Mouse (Mus musculus) bone marrow, adult 2 months (tissue): Measurements from ENCODE around the gene Gm1043. TPM values are rescaled to one million over a fixed set of nuclear protein-coding genes. Genes with fewer than 3 reads are reported as not detected.

Experiments used
- H3K27ac ChIP-seq: fragments of 200-500 bp; 2 replicates; pipeline ENCODE4 v1.5.1; 2012; ENCODE audit warnings: low read depth, mild to moderate bottlenecking, control low read depth, inconsistent platforms, low read length; ENCODE audit not compliant: control insufficient read depth, poor library complexity, insufficient read depth
- H3K4me1 ChIP-seq: fragments of 200-500 bp; 2 replicates; pipeline ENCODE4 v1.6.1; 2011; ENCODE audit warnings: low read length; ENCODE audit not compliant: control insufficient read depth, insufficient read depth
- H3K4me3 ChIP-seq: fragments of 200-500 bp; replicated peaks from 2 replicates; pipeline ENCODE3; 2011; ENCODE audit warnings: mild to moderate bottlenecking, low read depth, low read length, control low read depth; ENCODE audit not compliant: control insufficient read depth
- CTCF ChIP-seq: fragments of 200-500 bp; IDR thresholded peaks from 2 replicates; pipeline ENCODE4 v1.5.1; 2011; ENCODE audit warnings: low read length, control low read depth; ENCODE audit not compliant: control insufficient read depth, insufficient read depth
- POLR2A ChIP-seq: fragments of 200-500 bp; IDR thresholded peaks from 2 replicates; pipeline ENCODE4 v1.6.1; 2011; ENCODE audit warnings: low read depth, mild to moderate bottlenecking, control low read depth, low read length, borderline replicate concordance; ENCODE audit not compliant: control insufficient read depth
- WGBS: fragments of 180-500 bp; shearing (Covaris S2); methylation state at CpG from one replicate; pipeline ENCODE4 v1.1.7; 2018; 5-methylcytosine and 5-hydroxymethylcytosine counted together
- polyA plus RNA-seq: library from polyadenylated mRNA; stranded (reverse); fragments of >200 nt; gene quantifications from 2 replicates; pipeline ENCODE4 v1.2.4, GENCODE M21; 2011; ENCODE audit warnings: low replicate concordance; ENCODE audit not compliant: missing spikeins, insufficient read depth, insufficient read length

The Gm1043 gene
- polyA plus RNA-seq, 1 experiment, result 0.85 TPM

DNA sequence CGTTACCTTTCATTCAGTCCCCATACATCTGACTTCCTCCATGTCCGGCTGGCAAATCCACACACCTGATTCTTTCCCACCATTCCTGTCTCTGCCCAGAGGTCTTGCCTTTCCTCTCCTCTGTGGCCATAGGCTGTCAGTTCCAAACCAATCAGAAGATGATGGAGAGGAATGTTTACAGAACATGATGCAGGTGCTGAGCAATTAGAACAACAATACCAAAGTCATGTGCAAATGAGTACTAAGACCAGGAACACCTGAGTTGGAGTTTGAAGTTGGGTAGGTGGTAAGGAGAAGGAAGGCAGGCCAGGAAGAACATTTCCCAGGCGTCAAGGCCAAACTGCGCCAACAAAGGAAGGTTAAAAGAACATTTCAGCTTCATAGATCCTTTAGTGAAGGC is 5.7 kb upstream of the Gm1043 start:
- peaks cover 3% of the 10 kb centered on the region; the same call in 1 of the 2 replicates for H3K4me1 ChIP-seq
- H3K27ac ChIP-seq, result no peak overlapping the region; the same call in 1 of the 2 replicates
- 80% methylated on average over 4 of the region's 4 CpGs for WGBS
- no peak overlapping the region for H3K4me3 ChIP-seq
- no peak for TF ChIP-seq POLR2A

DNA sequence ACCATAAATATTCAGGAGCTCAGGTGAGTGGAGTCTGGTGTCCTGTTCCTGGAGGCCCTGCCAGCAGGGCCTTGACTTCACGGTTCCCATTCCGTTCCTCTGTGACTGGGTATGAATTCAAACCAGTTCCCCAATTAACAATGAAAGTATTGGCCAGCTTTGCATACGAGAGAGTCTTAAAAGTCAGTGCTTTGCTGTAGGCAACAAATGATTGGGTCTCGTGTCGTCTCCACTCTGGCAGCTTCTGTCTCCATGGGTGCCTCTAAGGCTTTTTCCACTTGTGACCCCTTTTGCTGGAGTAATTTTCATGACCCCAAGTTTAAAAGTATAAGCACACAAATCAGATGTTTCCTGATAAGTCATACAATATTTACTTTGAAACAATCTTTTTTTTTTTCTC is 4.6 kb upstream of the Gm1043 start:
- Histone ChIP-seq H3K4me3 (no peak overlapping the region), H3K4me1 (peaks cover 3% of the 10 kb centered on the region; the same call in 1 of the 2 replicates), H3K27ac (no peak overlapping the region)
- WGBS, result 68% methylated on average over 5 of the region's 5 CpGs
- no peak for TF ChIP-seq POLR2A
- TF ChIP-seq CTCF, result no peak

GRCm38 (mm10) chr5:37082420-37082819 is 2.8 kb upstream of the Gm1043 start:
- H3K27ac ChIP-seq, result peak overlapping the region; percentile 74; the same call in 1 of the 2 replicates

DNA sequence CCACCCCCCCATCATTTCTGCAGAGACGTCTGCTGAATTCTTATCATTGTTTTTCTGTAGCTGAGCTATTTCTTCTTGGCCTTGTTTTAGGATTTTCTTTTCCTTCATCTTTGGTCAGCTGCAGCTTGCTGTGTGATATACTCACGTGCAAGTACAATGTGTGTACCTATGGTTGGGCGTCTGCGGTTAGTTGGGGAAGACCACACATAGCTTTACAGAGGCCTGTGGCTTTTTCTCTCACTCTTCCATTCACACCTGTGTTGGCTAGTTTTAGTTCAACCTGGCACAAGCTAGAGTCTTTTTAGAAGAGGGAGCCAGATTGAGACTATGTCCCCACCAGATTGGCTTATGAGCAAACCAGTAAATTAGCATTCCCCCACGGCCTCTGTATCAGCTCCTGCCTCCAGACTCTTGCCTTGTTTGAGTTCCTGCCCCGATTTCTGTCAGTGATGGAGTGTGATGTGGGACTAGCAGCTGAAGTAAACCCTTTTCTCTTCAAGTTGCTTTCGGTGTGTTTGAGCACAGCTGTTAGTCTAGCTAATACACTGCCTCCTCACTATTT is 1.9 kb upstream of the Gm1043 start:
- H3K4me3 ChIP-seq, result no peak overlapping the region
- peak overlapping the region; percentile 53; the same call in 1 of the 2 replicates for H3K27ac ChIP-seq
- WGBS, result 60% methylated on average over 7 of the region's 7 CpGs
- TF ChIP-seq POLR2A, result no peak
- no peak for TF ChIP-seq CTCF
- H3K4me1 ChIP-seq, result peaks cover 3% of the 10 kb centered on the region; the same call in 1 of the 2 replicates

More at GRCm38 (mm10) chr5:37082420-37082819, 2.8 kb upstream of the Gm1043 start:
- WGBS, result 2% methylated on average over 3 of the region's 3 CpGs
- Histone ChIP-seq H3K4me1 (peaks cover 3% of the 10 kb centered on the region; the same call in 1 of the 2 replicates), H3K4me3 (no peak overlapping the region)
- TF ChIP-seq POLR2A (no peak), CTCF (no peak)

DNA sequence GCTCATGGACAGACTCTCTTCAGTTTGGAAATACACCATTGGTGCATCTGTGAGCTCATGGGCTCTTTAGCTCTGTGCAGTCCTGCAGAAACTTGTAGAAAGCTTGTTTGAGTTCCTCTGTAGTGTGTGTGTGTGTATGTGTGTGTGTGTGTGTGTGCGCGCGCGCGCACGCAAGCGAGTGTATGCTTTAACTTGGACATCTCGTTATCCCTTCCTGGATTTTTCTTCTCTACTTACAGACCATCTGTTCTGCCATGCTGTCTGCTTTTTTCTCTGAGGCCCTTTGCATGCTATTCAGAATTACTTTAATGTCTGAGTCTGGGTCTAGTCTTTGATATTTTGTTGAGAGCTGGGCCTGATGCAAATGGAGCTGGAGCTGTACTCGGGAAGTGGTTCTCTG is 1.3 kb upstream of the Gm1043 start:
- TF ChIP-seq POLR2A (no peak), CTCF (no peak)
- WGBS, result 85% methylated on average over 9 of the region's 9 CpGs
- Histone ChIP-seq H3K27ac (peak overlapping the region; percentile 43; the same call in 1 of the 2 replicates), H3K4me3 (no peak overlapping the region), H3K4me1 (peaks cover 3% of the 10 kb centered on the region; the same call in 1 of the 2 replicates)

GRCm38 (mm10) chr5:37085918-37086317 is 748 bp downstream of the Gm1043 start:
- no peak for TF ChIP-seq POLR2A
- no peak for TF ChIP-seq CTCF
- Histone ChIP-seq H3K27ac (no peak overlapping the region), H3K4me3 (no peak overlapping the region), H3K4me1 (peaks cover 2% of the 10 kb centered on the region; the same call in 1 of the 2 replicates)
- WGBS, result 70% methylated on average over 3 of the region's 3 CpGs

DNA sequence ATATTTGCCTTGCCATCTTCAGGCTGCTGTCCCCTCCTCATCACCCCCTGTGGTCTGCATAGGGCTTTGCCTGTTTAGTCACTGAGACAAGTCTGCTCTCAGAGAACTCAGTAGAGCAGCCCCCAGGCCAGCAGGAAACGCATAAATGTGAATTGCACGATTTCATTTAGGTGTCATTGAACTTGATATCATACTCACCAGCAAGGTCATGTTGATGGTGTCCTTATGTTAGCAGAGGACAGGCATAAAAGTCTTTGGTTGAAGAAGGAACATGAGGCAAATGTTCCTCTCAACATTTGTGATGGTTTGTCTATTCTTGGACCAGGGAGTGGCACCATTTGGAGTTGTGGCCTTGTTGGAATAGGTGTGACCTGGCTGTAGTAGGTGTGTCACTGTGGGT is 2.6 kb downstream of the Gm1043 start:
- H3K27ac ChIP-seq, result no peak overlapping the region
- peaks cover 2% of the 10 kb centered on the region; the same call in 1 of the 2 replicates for H3K4me1 ChIP-seq
- WGBS, result 67% methylated on average over 2 of the region's 2 CpGs
- no peak overlapping the region for H3K4me3 ChIP-seq
- TF ChIP-seq CTCF (no peak), POLR2A (no peak)

DNA sequence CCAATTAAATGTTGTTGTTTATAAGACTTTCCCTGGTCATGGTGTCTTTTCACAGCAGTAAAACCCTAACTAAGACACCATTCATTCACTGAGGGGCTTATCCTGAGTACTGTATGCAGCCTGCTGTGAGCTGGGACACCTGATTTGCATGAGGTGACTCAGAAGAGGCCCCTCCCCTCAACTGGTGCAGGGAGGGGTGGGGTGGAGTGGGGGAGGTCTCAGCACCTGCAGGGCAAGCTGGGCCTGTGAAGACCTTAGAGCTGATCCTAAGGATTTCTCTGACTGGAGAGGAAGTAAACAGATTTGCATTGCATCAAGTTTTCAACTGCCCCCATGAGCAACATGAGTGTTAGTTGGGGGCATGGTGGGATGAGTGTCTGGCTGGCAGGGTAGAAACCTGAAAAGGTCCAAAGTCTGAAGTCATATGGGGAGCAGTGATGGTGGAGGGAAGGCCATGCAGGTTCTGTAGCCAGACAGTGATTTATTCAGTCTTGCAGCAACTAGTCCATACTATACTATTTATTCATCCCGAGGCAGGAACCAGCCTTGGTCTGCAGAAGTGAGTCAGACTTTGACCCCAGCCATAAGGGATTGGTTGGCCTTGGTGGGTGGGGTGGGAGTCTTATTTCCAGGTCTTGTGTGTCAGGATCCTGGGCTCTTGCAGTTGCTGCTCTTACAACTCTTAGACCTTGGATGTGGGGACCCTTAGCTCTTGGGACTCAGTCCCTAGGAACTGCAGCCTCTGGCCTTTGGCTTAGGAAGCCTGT is 3.4 kb downstream of the Gm1043 start:
- WGBS, result 78% methylated on average over 1 of the region's 1 CpGs
- H3K4me3 ChIP-seq, result no peak overlapping the region
- TF ChIP-seq POLR2A, result no peak
- H3K4me1 ChIP-seq, result peaks cover 2% of the 10 kb centered on the region; the same call in 1 of the 2 replicates
- H3K27ac ChIP-seq, result no peak overlapping the region
